Mouse (Mus musculus): ENCODE measurements around the gene Abcc2. TPM values are rescaled to one million over a fixed set of nuclear protein-coding genes. Genes with fewer than 3 reads are reported as not detected.

Gene Abcc2
- polyA plus RNA-seq, 1 experiment from 2014 or later = 0.03 TPM

DNA sequence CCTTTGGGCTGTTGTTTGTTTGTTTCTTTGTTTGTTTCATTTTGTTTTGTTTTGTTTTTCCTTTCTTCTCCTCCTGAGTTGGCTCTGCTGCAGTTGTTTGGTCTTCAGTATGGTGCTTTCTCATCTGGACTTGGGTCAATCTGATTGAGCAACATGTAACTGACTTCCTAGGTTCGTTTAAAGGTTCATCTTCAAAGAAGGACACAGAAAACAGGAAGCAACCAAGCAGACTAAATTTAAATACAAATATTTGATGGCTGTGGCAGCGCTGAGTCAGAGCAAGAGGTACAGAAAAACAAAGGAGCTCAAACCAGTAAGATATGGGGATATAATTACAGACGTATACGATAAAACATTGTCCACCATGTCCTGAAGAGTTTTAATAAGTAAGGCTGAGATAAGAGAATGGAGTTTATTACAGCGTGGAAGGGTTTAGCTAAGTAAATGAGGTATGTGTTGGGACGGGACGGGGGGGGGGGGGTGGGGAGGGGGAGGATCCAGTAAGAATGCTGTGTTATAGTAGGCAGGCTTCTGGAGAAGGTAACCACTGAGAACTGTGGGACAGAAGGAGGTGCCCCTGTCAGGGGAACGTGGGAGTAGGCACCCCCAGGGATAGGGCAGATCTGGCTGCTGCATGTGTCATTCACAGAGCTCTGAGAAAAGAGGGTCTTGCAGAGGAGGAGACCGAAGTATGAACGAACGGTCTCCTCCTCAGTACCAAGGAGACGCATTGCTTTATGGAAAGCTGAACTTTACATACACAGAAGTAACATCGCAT lies 4.4 kb downstream of the Abcc2 start:
- no peaks in the 10 kb centered on the region for H3K9me3 ChIP-seq
- H3K36me3 ChIP-seq = no peaks in the 10 kb centered on the region
- H3K4me1 ChIP-seq (replicated peaks) = no peaks in the 10 kb centered on the region
- H3K4me2 ChIP-seq (replicated peaks) = no peak overlapping the region
- H3K27me3 ChIP-seq = no peaks in the 10 kb centered on the region
- no peak for ATAC-seq
- H3K27ac ChIP-seq = no peak overlapping the region
- WGBS = 84% methylated on average over 13 of the region's 13 CpGs
- H3K4me3 ChIP-seq (replicated peaks) = no peak overlapping the region
- no peak overlapping the region for H3K9ac ChIP-seq (replicated peaks)

DNA sequence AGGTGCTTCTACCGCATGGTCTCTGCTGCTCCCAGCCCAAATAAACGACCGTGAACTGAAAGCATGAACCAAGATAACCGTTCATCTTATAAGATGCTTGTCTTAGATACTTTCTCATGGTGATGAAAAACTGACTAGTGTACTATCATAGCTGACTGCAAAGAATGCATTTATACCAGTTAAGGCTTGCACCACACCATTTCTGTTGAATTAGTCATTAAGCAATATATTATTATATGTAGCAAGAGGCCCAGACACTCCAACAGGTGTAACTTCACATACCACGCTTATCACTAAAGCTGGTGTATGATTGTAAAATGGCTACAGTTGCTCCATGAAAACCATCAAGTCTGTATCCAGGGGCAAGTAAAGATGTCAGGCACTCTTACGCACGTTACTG lies 7.8 kb downstream of the Abcc2 start:
- H3K4me2 ChIP-seq (replicated peaks) = no peak overlapping the region
- H3K36me3 ChIP-seq = no peaks in the 10 kb centered on the region
- H3K27me3 ChIP-seq = no peaks in the 10 kb centered on the region
- H3K4me1 ChIP-seq (replicated peaks) = no peaks in the 10 kb centered on the region
- H3K4me3 ChIP-seq (replicated peaks) = no peak overlapping the region
- H3K9me3 ChIP-seq = no peaks in the 10 kb centered on the region
- no peak overlapping the region for H3K9ac ChIP-seq (replicated peaks)
- 95% methylated on average over 7 of the region's 7 CpGs for whole genome bisulfite sequencing
- no peak overlapping the region for H3K27ac ChIP-seq
- ATAC-seq = no peak

DNA sequence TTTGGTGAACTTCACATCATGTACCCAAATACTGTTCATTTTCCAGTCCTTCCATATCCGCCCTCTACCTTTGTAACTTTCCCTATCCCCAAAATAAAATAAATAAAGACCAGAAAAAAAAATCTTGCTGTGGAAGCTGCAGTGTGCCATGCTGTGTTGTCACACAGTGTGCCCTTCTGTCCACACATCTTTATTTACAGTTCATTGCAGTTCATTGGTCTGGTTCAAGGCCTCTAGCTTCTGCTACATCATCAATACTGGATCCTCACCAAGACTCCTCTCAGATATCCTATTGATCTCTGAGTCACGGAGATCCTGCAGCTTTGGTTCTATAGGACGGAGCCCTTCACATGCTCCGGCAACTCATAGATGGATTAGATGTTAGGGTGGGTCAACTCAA lies 10.5 kb downstream of the Abcc2 start:
- ATAC-seq = no peak
- Histone ChIP-seq H3K4me3 (replicated peaks) (no peak overlapping the region), H3K36me3 (no peaks in the 10 kb centered on the region), H3K4me1 (replicated peaks) (no peaks in the 10 kb centered on the region), H3K4me2 (replicated peaks) (no peak overlapping the region), H3K9me3 (no peaks in the 10 kb centered on the region), H3K9ac (replicated peaks) (no peak overlapping the region), H3K27me3 (no peaks in the 10 kb centered on the region), H3K27ac (no peak overlapping the region)
- 78% methylated on average over 4 of the region's 4 CpGs for WGBS

DNA sequence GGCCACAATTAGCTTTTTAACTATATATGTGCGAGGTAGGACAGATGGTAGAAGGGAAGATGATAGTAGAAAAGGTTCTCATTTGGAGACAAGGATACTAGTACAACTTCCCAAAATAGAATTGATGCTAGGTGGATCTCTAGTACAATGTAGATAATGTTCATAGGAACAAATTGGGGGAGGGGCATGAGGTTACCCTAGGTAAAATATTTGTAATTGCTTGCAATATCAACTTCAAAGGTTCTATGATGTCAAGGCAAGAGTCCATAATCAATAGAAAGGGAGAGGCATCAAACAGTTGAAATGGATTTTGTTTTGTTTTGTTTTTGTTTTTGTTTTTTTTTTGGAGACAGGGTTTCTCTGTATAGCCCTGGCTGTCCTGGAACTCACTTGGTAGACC lies 12.0 kb downstream of the Abcc2 start:
- H3K4me3 ChIP-seq (replicated peaks) = no peak overlapping the region
- H3K27ac ChIP-seq = no peak overlapping the region
- no peaks in the 10 kb centered on the region for H3K27me3 ChIP-seq
- no peaks in the 10 kb centered on the region for H3K4me1 ChIP-seq (replicated peaks)
- no peaks in the 10 kb centered on the region for H3K9me3 ChIP-seq
- H3K36me3 ChIP-seq = no peaks in the 10 kb centered on the region
- 89% methylated on average over 1 of the region's 1 CpGs for WGBS
- H3K4me2 ChIP-seq (replicated peaks) = no peak overlapping the region
- no peak for ATAC-seq
- H3K9ac ChIP-seq (replicated peaks) = no peak overlapping the region

DNA sequence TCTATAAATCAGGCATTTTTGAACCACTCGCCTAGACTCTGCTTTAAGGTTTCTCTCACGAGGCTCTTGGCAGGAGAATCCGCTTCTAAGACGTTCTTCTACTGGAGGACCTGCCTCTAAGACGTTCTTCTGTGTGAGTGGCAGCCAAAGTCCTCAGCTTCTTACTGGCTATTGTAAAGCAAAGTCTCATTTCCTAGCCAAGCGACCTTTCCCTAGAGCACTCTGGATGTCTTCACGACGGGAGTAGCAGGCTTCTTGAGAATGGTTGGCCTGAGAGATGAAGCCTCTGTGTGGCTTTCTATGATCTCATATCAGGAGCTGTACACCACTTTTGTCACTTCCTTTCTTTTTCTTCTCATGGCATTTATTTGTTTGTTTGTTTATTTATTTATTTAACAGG lies 13.5 kb downstream of the Abcc2 start:
- Histone ChIP-seq H3K36me3 (no peaks in the 10 kb centered on the region), H3K27me3 (no peaks in the 10 kb centered on the region), H3K4me2 (replicated peaks) (no peak overlapping the region), H3K9ac (replicated peaks) (no peak overlapping the region), H3K27ac (no peak overlapping the region), H3K4me1 (replicated peaks) (no peaks in the 10 kb centered on the region), H3K4me3 (replicated peaks) (no peak overlapping the region), H3K9me3 (no peaks in the 10 kb centered on the region)
- ATAC-seq = no peak
- 89% methylated on average over 8 of the region's 8 CpGs for WGBS

DNA sequence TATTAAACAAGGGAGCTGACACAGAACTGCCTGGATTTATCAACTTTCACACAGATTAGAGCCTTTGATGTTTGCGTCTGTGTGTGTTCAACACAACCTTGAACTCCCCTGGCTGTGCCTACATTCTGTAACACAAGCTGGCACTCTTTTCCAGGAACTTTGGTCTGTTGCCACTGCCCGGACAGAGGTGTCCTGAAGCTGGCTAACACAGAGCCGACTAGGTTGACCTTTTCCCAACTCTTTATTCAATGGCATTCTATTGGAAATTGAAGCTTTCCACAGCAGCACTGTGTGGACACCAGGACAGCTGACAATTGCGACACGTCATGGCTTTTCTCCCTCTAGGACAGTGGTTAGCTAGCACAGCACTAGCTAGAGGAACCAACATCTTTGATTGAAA lies 15.2 kb downstream of the Abcc2 start:
- ATAC-seq = no peak
- H3K36me3 ChIP-seq = no peaks in the 10 kb centered on the region
- 80% methylated on average over 5 of the region's 5 CpGs for WGBS

DNA sequence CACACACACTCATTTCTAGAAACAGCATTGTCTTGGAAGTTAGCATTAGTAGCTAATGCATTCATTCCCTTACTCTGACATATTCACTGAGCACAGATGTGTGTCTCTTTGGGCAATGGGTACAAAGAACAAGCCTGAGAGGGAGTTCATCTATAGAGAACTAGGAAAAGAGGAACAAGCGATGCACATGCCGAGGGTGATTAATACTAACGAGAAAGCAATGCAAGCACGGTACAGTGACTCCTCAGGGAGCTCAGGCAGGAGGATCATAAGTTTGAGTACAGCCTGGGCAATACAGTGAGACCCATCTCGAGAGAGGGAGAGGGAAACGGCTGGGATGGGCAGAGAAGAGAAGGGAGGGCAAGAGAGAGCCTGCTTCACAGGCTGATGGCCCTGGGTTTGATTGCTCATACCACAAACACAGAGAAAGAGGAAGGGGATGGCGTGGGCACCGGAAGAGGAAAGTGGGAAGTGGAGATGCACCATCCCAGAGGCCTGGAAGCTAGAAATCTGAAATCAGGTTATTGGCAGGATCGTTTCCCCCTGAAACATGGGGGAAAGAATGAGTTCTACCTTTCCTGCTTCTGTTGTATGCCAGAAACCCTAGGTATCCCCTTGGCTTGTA lies 19.5 kb downstream of the Abcc2 start:
- WGBS = 81% methylated on average over 9 of the region's 9 CpGs
- no peaks in the 10 kb centered on the region for H3K36me3 ChIP-seq
- H3K9ac ChIP-seq (replicated peaks) = no peak overlapping the region
- no peak for ATAC-seq
- no peak overlapping the region for H3K4me2 ChIP-seq (replicated peaks)
- no peaks in the 10 kb centered on the region for H3K4me1 ChIP-seq (replicated peaks)
- H3K27me3 ChIP-seq = no peaks in the 10 kb centered on the region
- no peaks in the 10 kb centered on the region for H3K9me3 ChIP-seq
- no peak overlapping the region for H3K27ac ChIP-seq
- H3K4me3 ChIP-seq (replicated peaks) = no peak overlapping the region

More for the DNA sequence above, 15.2 kb downstream of the Abcc2 start:
- H3K4me3 ChIP-seq (replicated peaks) = no peak overlapping the region
- H3K9me3 ChIP-seq = no peaks in the 10 kb centered on the region
- no peaks in the 10 kb centered on the region for H3K4me1 ChIP-seq (replicated peaks)
- no peaks in the 10 kb centered on the region for H3K27me3 ChIP-seq
- H3K27ac ChIP-seq = no peak overlapping the region
- H3K4me2 ChIP-seq (replicated peaks) = no peak overlapping the region
- H3K9ac ChIP-seq (replicated peaks) = no peak overlapping the region

DNA sequence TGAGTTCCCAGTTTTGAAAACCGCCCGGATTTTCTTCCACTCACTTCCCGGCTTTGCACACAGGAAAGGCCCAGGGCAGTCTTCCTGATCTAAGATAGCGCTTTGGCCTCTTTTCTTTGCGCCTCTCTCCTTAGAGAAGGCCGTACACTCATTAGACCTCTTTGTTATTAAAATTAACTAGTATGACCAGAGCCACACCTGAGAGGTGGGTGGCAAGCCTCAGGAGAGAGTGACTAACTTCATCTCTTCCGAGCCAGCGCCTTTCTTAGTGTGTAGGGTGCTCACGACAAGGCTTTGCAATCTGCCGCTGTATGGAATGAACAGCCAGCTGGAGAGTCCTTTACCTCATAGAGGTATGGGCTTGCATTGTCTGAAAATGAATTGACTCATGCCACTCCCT lies 21.9 kb downstream of the Abcc2 start:
- ATAC-seq = no peak
- no peaks in the 10 kb centered on the region for H3K9me3 ChIP-seq
- no peak overlapping the region for H3K4me2 ChIP-seq (replicated peaks)
- H3K9ac ChIP-seq (replicated peaks) = no peak overlapping the region
- no peaks in the 10 kb centered on the region for H3K4me1 ChIP-seq (replicated peaks)
- no peaks in the 10 kb centered on the region for H3K36me3 ChIP-seq
- H3K4me3 ChIP-seq (replicated peaks) = no peak overlapping the region
- 86% methylated on average over 10 of the region's 10 CpGs for WGBS
- no peak overlapping the region for H3K27ac ChIP-seq
- no peaks in the 10 kb centered on the region for H3K27me3 ChIP-seq

DNA sequence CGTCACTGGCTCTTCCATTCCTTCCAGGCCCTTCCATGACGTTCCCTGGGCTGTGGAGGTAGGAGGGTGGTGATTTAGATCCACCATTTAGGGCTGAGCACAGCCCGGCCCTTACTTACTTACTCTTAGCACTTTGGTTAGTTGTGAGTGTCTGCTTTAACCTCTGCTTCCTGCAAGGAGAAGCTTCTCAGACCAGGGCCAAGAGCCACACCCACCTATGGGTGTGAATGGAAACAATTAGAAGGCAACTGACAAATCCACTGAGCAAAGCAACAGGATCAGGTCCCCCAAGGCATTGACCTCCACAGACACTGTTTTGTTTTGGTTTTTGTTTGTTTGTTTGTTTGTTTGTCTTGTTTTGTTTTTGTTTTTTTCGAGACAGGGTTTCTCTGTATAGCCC lies 27.3 kb downstream of the Abcc2 start:
- 0 out of 2 replicates have a peak, but pooled peaks cover 3% of the 10 kb centered on the region for H3K27me3 ChIP-seq
- H3K9me3 ChIP-seq = no peaks in the 10 kb centered on the region
- no peak for ATAC-seq
- no peaks in the 10 kb centered on the region for H3K4me1 ChIP-seq (replicated peaks)
- no peak overlapping the region for H3K9ac ChIP-seq (replicated peaks)
- no peak overlapping the region for H3K4me3 ChIP-seq (replicated peaks)
- no peak overlapping the region for H3K27ac ChIP-seq
- no peak overlapping the region for H3K4me2 ChIP-seq (replicated peaks)
- no peaks in the 10 kb centered on the region for H3K36me3 ChIP-seq
- 33% methylated on average over 4 of the region's 4 CpGs for WGBS

DNA sequence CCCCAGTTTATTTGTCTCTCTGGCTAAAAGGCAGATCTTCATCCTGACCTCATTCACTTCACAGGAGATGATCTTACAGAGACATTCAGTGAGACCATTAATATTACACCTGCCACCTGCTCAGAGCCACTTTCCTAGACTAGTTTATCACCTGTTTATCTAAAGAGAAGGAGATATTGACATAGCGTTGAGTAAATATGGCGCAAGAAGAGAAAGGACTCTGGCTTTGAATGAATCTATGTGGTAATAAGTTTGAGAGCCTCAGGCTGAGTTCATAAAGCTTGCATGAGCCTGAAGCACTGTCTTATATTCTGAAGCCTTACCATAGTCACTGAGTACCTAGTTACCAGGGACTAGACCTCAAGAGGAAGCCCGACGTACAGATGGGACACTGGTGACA lies 29.4 kb downstream of the Abcc2 start:
- Histone ChIP-seq H3K4me3 (replicated peaks) (no peak overlapping the region), H3K27me3 (0 out of 2 replicates have a peak, but pooled peaks cover 3% of the 10 kb centered on the region), H3K36me3 (no peaks in the 10 kb centered on the region), H3K4me1 (replicated peaks) (no peaks in the 10 kb centered on the region), H3K9me3 (no peaks in the 10 kb centered on the region), H3K9ac (replicated peaks) (no peak overlapping the region), H3K4me2 (replicated peaks) (no peak overlapping the region), H3K27ac (no peak overlapping the region)
- 93% methylated on average over 4 of the region's 4 CpGs for WGBS
- ATAC-seq = no peak

DNA sequence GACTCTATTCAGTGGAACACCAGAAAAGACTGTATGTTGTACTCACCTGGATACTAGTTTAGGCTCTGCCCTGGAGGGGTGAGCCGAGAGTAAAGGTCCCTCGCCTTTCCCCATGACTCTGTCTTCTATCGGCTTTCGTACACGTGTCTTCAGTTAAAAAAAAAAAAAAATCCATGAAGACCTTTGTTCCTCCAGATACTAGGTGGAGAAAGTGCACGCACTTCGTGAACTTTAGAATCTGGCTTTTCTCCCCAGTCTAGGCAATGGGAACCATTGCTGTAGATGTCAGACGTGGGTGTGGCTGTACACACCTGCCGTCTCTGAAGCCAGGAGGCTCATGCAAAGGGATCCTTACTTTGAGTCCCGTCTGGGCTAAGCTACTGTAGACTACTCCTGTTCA lies 31.3 kb downstream of the Abcc2 start:
- no peak for ATAC-seq
- 88% methylated on average over 10 of the region's 10 CpGs for WGBS
- Histone ChIP-seq H3K27me3 (0 out of 2 replicates have a peak, but pooled peaks cover 3% of the 10 kb centered on the region), H3K27ac (no peak overlapping the region), H3K4me2 (replicated peaks) (no peak overlapping the region), H3K4me3 (replicated peaks) (no peak overlapping the region), H3K36me3 (no peaks in the 10 kb centered on the region), H3K9me3 (no peaks in the 10 kb centered on the region), H3K4me1 (replicated peaks) (no peaks in the 10 kb centered on the region), H3K9ac (replicated peaks) (no peak overlapping the region)

DNA sequence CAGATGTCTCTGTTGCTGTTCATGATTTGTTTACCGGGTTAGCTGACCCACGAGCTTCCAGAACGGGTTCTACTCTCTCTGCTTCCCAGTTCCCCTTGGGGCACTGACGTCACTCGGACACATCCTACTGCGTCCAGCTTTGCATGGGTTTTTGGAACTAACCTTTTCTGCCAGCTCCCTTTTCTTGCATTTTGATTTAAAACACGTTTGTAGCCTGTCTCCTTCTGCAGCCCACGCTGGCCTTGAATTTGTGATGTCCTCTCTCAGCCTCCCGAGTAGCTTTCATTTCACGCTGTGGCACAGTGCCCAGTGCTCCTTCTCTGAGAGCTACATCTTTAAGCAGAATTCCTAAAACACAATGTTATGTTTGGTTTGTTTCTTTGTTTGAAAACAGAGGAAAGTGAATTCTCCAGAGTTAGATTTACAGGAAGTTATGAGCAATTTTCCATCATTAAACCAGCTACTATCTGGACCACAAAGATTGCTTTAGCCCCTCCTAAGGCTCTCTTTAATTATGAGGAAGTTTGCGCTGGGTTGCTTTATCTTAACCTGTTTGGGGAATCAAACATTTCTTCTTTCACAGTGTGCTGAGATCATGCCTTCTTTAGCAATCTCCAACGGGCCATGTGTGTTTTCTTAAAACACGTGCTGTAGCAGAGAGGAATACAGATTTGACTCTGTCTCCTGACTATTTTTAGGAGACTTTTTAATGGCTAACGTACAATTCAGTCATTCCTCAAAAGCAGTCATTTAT lies 33.8 kb downstream of the Abcc2 start:
- no peaks in the 10 kb centered on the region for H3K9me3 ChIP-seq
- ATAC-seq = no peak
- H3K4me1 ChIP-seq (replicated peaks) = no peaks in the 10 kb centered on the region
- 79% methylated on average over 14 of the region's 14 CpGs for WGBS
- H3K4me2 ChIP-seq (replicated peaks) = no peak overlapping the region
- no peaks in the 10 kb centered on the region for H3K36me3 ChIP-seq
- no peak overlapping the region for H3K27ac ChIP-seq
- H3K27me3 ChIP-seq = 0 out of 2 replicates have a peak, but pooled peaks cover 3% of the 10 kb centered on the region
- no peak overlapping the region for H3K4me3 ChIP-seq (replicated peaks)
- no peak overlapping the region for H3K9ac ChIP-seq (replicated peaks)
